Mouse (Mus musculus) left cerebral cortex, adult 9 months (tissue): ENCODE data around the gene Csmd2.
A peak's percentile ranks its signal among the peaks of the same experiment; 100 is the strongest.
"Not testable (repeated sequence)": the region's sequence is repeated elsewhere in the genome, so short reads cannot be mapped to it uniquely, and the experiment has no call there.

Experiments used
- DNase-seq, 2 experiments: peaks; one replicate each; pipeline ENCODE4 v3.0.0; 2022; ENCODE audit warnings: low spot score in 2 of 2

Gene Csmd2

GRCm38 (mm10) chr4:128492055-128492454, 504.4 kb downstream of the Csmd2 start:
- peak in 1 of 2 experiments; percentile 11 for DNase-seq

- DNase-seq: no peak
Measured at GRCm38 (mm10) chr4:128499980-128500379, 512.3 kb downstream of the Csmd2 start.

- DNase-seq: no peak
Measured at GRCm38 (mm10) chr4:128506878-128507277, 519.2 kb downstream of the Csmd2 start.

GRCm38 (mm10) chr4:128509885-128510284, 522.2 kb downstream of the Csmd2 start:
- peak in 1 of 2 experiments; percentile 26 for DNase-seq

- DNase-seq: no peak
Measured at GRCm38 (mm10) chr4:128514496-128514895, 526.8 kb downstream of the Csmd2 start.

GRCm38 (mm10) chr4:128521276-128521675, 533.6 kb downstream of the Csmd2 start:
- DNase-seq: no peak

GRCm38 (mm10) chr4:128543378-128543777, 555.7 kb downstream of the Csmd2 start:
- DNase-seq: no peak

GRCm38 (mm10) chr4:128543956-128544486, 556.4 kb downstream of the Csmd2 start:
- not testable (repeated sequence) for DNase-seq

GRCm38 (mm10) chr4:128550756-128551155, 563.1 kb downstream of the Csmd2 start:
- DNase-seq: no peak

- no peak for DNase-seq
Measured at GRCm38 (mm10) chr4:128554198-128554597, 566.5 kb downstream of the Csmd2 start.

GRCm38 (mm10) chr4:128560327-128560726, 572.7 kb downstream of the Csmd2 start:
- DNase-seq: no peak

GRCm38 (mm10) chr4:128575811-128576210, 588.2 kb downstream of the Csmd2 start:
- DNase-seq: no peak

- no peak for DNase-seq
Measured at GRCm38 (mm10) chr4:128579182-128579581, 591.5 kb downstream of the Csmd2 start.

- DNase-seq: no peak
Measured at GRCm38 (mm10) chr4:128593286-128593685, 605.6 kb downstream of the Csmd2 start.

GRCm38 (mm10) chr4:128594062-128594461, 606.4 kb downstream of the Csmd2 start:
- no peak for DNase-seq

- no peak for DNase-seq
Measured at GRCm38 (mm10) chr4:128597801-128598560, 610.3 kb downstream of the Csmd2 start.

- DNase-seq: no peak
Measured at GRCm38 (mm10) chr4:128606586-128606985, 618.9 kb downstream of the Csmd2 start.

GRCm38 (mm10) chr4:128607661-128608060, 620.0 kb downstream of the Csmd2 start:
- DNase-seq: no peak

GRCm38 (mm10) chr4:128609276-128609924, 621.7 kb downstream of the Csmd2 start:
- no peak for DNase-seq

- DNase-seq: peak; percentile 97 to 98
Measured at GRCm38 (mm10) chr4:128609925-128610402, 622.3 kb downstream of the Csmd2 start, which contains the start of gene Zscan20. Gene Zscan20 (minus strand): TSS chr4:128610098.

- no peak for DNase-seq
Measured at GRCm38 (mm10) chr4:128610706-128611105, 623.0 kb downstream of the Csmd2 start.

GRCm38 (mm10) chr4:128611726-128612125, 624.1 kb downstream of the Csmd2 start:
- not testable (repeated sequence) for DNase-seq

- DNase-seq: peak in 1 of 2 experiments; percentile 73
Measured at GRCm38 (mm10) chr4:128613326-128613725, 625.7 kb downstream of the Csmd2 start.
